Mouse (Mus musculus) lung, postnatal 4 days (tissue): ENCODE data around the gene Rxfp3.

Experiments used
- DNase-seq, 2 experiments: peaks; one replicate each; pipeline ENCODE4 v3.0.0; 2021

The Rxfp3 gene

DNA sequence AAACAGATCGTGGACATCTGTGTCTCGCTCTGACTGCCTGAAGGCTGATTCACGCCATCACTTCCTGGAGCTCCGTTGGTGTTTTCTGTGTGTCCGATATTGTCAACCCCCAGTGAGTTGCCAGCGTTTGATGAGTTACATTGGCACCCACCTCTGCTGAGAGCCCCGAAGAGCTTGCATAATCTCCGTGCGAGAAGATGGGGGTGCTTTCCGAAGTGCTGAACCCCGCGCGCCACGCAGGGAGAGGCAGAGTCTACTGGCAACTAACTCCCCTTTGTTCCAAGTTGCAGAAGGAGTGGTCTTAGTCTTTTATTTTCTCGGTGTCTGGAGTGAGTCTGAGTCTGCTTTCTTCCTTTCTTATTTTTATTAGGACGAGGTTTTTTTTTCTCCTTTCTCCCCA lies at the start of gene Rxfp3:
Gene Rxfp3 (minus strand): TSS at position 281 of the 400 bp plus-strand sequence.
- DNase-seq = peak in 1 of 2 experiments; percentile 21

DNA sequence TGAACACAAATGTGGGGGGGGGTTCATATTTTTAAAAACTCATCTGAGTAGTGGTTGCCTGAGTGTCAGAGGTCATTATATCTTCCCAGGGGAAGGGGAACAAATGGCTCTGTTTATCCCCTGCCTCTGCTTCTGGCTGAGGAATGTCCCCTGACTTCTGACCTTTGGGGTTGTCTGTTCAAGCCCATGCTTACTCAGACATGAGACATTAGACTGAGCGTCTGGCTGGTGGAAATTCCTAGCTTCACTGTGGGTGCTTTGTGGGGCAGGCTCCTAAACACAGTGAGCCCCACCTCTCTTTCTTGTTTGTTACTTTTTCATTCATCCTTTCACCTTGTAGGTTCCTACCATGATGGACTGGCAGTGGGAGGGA lies 47.2 kb upstream of the Rxfp3 start:
- DNase-seq = no peak

- DNase-seq = no peak
These were observed 46.6 kb upstream of the Rxfp3 start for GRCm38 (mm10) chr15:11084241-11084992.

DNA sequence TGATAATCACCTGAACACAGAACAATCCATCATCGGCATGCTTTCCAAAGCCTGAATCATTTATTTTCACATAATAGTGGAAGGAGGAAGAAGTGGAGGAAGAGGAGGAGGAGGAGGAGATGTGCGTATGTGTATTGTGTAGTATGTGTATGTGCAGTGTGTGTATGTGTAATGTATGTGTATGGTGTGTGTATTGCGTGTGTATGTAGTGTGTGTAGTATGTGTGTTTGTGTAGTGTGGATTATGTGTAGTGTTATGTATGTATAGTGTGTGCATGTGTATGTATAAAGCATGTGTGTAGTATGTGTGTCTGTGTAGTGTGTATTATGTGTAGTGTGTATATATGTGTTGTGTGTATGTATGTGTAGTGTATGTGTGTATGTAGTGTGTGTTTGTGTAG lies 45.9 kb upstream of the Rxfp3 start:
- no peak for DNase-seq

- no peak for DNase-seq
These were observed 45.3 kb upstream of the Rxfp3 start for GRCm38 (mm10) chr15:11082961-11083569.

DNA sequence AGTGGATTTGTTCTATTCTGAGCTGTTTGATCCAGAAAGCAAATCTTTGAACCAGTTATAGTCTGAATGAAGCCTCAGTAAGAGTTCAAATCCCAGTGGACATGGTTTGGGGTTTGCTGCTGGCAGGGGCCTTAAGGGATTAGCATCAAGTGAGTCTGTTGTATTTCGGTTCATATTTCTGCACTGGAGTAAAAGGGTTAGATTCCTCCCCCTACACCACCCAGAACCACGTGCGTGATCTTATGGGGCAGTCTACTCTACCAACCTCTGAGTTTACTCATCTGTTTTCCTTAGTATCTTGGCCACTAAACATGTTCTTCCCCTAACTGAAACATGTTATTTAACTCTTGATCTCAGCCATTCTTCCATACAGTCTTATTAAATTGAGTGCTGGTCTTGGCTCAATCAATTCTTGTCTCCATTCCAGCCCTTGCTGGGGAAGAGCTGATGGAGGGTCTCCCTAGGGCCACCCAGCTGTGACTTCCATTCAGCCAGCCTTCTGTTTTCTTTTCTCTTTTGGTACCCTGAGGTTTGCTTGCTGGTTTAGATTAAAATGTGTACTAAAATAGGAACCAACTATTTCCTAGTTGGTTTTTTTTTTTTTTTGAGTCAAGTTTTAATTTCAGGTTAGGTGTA lies 38.1 kb upstream of the Rxfp3 start:
- DNase-seq = no peak

- DNase-seq = no peak
These were observed 30.1 kb upstream of the Rxfp3 start for GRCm38 (mm10) chr15:11067891-11068290.

- no peak for DNase-seq
These were observed 28.5 kb upstream of the Rxfp3 start for GRCm38 (mm10) chr15:11066299-11066698.

DNA sequence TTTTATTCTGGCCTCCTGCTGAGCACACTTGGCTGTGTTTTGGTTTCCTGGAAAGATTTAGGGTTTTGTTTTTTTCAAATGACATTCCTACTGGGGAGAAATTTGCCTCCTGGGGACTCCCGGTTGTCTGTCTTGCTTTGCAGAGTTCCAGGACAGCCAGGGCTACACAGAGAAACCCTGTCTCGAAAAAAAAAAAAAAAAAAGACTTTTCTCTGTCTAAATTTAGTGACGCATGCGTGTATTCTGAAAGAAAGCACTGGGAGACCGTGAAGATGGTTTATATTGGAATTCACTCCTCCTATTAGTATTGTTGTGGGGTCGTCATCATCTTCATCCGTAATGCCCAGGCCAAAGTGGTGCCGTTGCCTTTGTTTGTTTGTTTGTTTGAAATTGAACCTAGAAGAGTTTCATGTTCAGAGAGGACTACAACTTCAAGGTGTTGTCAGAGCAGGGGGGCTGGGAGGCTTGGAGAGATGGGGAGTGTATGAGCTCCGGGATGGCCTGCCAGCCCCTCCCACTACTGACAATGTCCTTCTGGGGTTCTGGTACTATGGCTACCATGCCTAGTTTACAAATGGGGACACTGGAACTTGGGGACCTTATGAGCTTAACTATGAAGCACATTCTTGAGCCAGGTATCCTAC lies 27.9 kb upstream of the Rxfp3 start:
- no peak for DNase-seq

DNA sequence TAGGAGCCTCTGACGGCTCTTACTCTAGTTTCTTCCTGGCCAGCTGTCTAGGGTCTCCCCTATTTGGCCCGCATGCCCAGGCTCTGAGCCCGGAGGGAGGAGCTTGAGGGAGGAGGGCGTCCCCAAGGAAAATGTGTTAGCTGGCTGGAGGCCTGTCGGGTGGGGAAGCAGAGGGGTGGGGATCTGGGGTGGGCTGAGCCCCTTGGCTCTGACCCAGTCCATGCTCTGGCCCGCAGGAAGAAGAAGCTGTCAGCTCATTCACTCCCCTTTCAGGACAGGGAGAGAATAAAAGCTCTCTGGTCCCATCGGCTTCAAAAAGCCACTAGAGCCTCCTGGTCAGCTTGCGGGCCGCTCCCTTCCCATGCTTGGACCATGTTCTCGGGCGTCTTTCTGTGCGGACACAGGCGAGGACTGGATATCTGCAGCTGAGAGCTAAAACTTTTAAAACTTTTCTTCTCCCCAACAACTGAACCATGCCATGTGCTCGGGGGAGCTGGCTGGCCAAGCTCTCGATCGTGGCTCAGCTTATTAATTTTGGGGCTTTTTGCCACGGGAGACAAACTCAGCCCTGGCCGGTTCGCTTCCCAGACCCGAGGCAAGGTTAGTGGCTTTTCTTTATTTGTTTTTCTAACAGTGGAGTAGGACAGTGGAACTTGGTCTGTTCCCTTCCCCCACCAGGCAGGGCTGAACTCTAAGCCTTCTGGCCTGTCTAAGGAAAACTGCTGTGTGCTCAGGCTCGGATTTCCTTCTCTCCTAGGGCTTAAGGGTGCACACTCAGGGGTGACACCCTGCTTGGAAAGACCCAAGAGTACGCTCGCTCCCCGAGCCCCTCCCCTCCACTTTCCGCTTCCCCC lies 27.0 kb upstream of the Rxfp3 start, which contains the start of gene Adamts12:
Gene Adamts12 (plus strand): TSS at position 233 of the 854 bp plus-strand sequence.
- peak; percentile 71 to 89 for DNase-seq

GRCm38 (mm10) chr15:11064160-11064557 lies 26.4 kb upstream of the Rxfp3 start:
- DNase-seq = no peak

DNA sequence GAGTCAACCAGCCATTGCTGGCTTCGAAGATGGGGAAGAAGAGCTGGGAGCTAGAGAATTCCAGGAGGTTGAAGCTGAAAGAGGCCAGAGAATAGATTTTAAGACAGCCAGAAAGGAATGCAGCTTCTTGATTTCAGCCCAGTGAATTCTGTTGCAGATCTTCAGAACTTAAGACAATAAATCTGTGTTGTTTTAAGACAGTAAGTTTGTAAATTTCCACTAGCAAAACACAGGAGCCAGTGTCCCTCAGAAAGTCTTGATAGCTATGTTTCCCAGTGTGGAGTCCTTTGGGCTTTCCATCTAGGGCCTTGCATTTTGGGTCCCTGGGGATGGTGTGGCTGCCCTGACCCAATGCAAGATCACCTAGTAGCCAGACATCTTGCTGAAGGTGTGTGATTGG lies 25.1 kb upstream of the Rxfp3 start:
- DNase-seq = no peak

GRCm38 (mm10) chr15:11054440-11055080 lies 16.8 kb upstream of the Rxfp3 start:
- DNase-seq = no peak

DNA sequence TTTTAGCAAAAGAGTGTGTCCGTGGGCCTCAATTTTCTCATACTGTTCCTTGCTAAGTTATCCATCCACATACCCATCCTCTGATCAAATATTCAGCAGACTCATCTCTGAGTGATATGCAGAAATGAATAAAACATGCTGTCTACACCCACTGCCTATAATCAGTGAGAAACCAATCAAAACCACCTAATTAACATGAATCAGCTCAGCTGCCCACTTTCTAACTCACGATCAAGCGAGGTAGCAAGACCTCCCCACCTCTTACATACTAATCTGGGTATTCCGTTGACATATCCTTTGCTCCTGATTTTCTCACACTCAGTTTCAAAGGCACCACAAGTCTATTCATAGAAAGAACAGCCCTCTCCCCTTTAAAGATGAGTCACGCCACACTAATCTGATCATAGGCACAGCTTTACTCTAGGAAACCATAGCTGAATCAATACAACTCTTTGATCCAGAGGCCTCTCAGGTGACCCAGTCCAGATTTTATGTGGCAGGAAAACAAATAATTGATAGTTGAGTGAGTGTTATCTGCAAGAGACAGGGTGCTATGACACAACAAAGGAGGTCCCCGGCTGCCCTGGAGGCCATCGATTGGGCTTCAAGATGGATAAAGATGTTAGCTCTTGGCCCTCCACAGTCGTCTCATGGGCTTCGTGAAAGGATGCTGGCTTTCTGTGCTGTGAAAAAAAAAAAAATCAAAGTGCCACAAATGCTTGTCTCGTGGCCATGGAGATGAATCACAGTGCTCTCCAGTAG lies 16.1 kb upstream of the Rxfp3 start:
- no peak for DNase-seq

DNA sequence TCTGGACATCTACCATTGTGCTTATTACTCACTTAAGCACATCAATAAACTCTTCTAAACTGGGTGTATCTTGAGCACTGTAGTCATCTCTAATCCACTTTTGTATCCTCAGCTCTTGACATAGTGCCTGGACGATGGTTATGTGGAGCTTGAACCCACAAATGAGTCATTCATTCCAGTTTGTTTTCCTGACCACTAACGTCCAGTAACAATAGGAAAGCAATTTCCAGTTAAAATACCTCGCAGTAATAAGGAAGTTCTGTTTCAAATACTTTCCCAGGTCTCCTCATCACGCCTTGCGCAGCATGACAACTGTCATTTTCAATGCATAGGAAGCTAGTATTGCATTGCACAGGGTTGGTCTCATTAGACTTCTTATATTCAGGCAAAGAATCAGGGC lies 5.0 kb upstream of the Rxfp3 start:
- DNase-seq = no peak

- no peak for DNase-seq
These were observed 3.4 kb upstream of the Rxfp3 start for GRCm38 (mm10) chr15:11041229-11041628.

- no peak for DNase-seq
These were observed 2.3 kb upstream of the Rxfp3 start for GRCm38 (mm10) chr15:11040067-11040466.

GRCm38 (mm10) chr15:11038476-11038875 lies 685 bp upstream of the Rxfp3 start:
- peak in 1 of 2 experiments; percentile 50 for DNase-seq

DNA sequence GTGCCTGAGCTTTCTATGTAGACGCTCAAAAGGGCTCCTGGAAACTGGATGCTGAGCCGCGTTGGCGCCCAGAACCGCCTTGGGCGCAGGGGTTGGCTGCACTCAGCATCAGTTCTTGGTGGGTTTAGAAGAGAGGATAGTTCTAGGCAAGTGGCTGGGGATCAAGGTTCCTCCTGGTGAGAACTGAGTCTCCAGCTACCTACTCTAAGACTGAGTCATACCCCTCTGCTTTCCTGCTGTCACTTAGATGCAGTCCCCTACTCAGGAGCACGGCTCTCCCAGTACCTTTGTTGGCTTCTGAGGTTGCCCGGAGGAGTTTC lies 455 bp downstream of the Rxfp3 start:
- no peak for DNase-seq

GRCm38 (mm10) chr15:11036535-11037375 lies 1.0 kb downstream of the Rxfp3 start:
- DNase-seq = peak; percentile 9 to 27
